Mouse (Mus musculus) kidney, adult 2 months (tissue): Measurements from ENCODE around the gene C1rl.

Experiments used
- CTCF ChIP-seq: fragments of 200-500 bp; conservative IDR thresholded peaks from 2 replicates; pipeline ENCODE4 v1.5.1; 2011; ENCODE audit warnings: low read depth, mild to moderate bottlenecking, control low read depth, low read length, moderate library complexity, mixed read lengths; ENCODE audit not compliant: insufficient read depth, insufficient read length
- POLR2A ChIP-seq: fragments of 200-500 bp; IDR thresholded peaks from one replicate; pipeline ENCODE4 v1.6.1; 2011; ENCODE audit warnings: low read depth, low read length, control low read depth

- TF ChIP-seq POLR2A (no peak), CTCF (no peak)
Measured at GRCm38 (mm10) chr6:124477221-124477655, 15.7 kb upstream of the C1rl start.
